Mouse (Mus musculus) stomach, postnatal 0 days (tissue): ENCODE measurements around the gene Gsx1.

Experiments
- CTCF ChIP-seq: IDR thresholded peaks from 2 replicates; pipeline ENCODE4 v1.5.1; 2016; ENCODE audit warnings: antibody characterized with exemption, low read depth, mild to moderate bottlenecking, moderate library complexity
- EP300 ChIP-seq: optimal IDR thresholded peaks from 2 replicates; pipeline ENCODE3; 2016; ENCODE audit warnings: antibody characterized with exemption

GRCm38 (mm10) chr5:147189156-147189555, 660 bp downstream of the Gsx1 start:
- TF ChIP-seq CTCF (no peak), EP300 (no peak)
